Mouse (Mus musculus): ENCODE measurements at regions not wholly inside any gene's neighbourhood (a gene's known extent, or its start where the extent isn't known, plus 50 kb on each side); places are given as distances from the start of the nearest gene placed in this dataset.
A peak's percentile ranks its signal among the peaks of the same experiment; 100 is the strongest.

- H3K27ac ChIP-seq: 0 out of 2 replicates have a peak overlapping the region, but pooled peaks have one; percentile 7
- H3K4me3 ChIP-seq: peak overlapping the region; percentile 54
- WGBS: 10% methylated on average over 13 of the region's 13 CpGs
- peak overlapping the region; percentile 55 for H3K9ac ChIP-seq
- peaks cover 12% of the 10 kb centered on the region for H3K4me1 ChIP-seq (replicated peaks)
- no peaks in the 10 kb centered on the region for H3K36me3 ChIP-seq
- H3K9me3 ChIP-seq (replicated peaks): no peaks in the 10 kb centered on the region
- ATAC-seq (replicated peaks; ENCODE audit: insufficient number of reproducible peaks, insufficient read depth, low FRiP score, low read depth): peak; percentile 60
- H3K27me3 ChIP-seq: no peaks in the 10 kb centered on the region
- peak overlapping the region; percentile 89 for H3K4me2 ChIP-seq
These were observed 2512.8 kb upstream of the 5930422O12Rik start for GRCm38 (mm10) chr8:30915601-30916171.

GRCm38 (mm10) chr8:30916184-30916751 lies 2512.2 kb upstream of the 5930422O12Rik start:
- no peaks in the 10 kb centered on the region for H3K36me3 ChIP-seq
- peaks cover 12% of the 10 kb centered on the region for H3K4me1 ChIP-seq (replicated peaks)
- peak overlapping the region; percentile 55 for H3K9ac ChIP-seq
- WGBS: 7% methylated on average over 12 of the region's 12 CpGs
- no peaks in the 10 kb centered on the region for H3K27me3 ChIP-seq
- H3K27ac ChIP-seq: 0 out of 2 replicates have a peak overlapping the region, but pooled peaks have one; percentile 7
- H3K9me3 ChIP-seq (replicated peaks): no peaks in the 10 kb centered on the region
- ATAC-seq (replicated peaks; ENCODE audit: insufficient number of reproducible peaks, insufficient read depth, low FRiP score, low read depth): no peak
- peak overlapping the region; percentile 54 for H3K4me3 ChIP-seq
- H3K4me2 ChIP-seq: peak overlapping the region; percentile 89

GRCm38 (mm10) chr8:30921451-30921850 lies 2507.1 kb upstream of the 5930422O12Rik start:
- Histone ChIP-seq H3K4me2 (no peak overlapping the region), H3K27ac (no peak overlapping the region), H3K9me3 (replicated peaks) (no peaks in the 10 kb centered on the region), H3K27me3 (0 out of 2 replicates have a peak, but pooled peaks cover 3% of the 10 kb centered on the region), H3K9ac (no peak overlapping the region), H3K36me3 (no peaks in the 10 kb centered on the region), H3K4me3 (no peak overlapping the region), H3K4me1 (replicated peaks) (0 out of 2 replicates have a peak, but pooled peaks cover 2% of the 10 kb centered on the region)
- WGBS: 83% methylated on average over 12 of the region's 12 CpGs
- ATAC-seq (replicated peaks; ENCODE audit: insufficient number of reproducible peaks, insufficient read depth, low FRiP score, low read depth): no peak

DNA sequence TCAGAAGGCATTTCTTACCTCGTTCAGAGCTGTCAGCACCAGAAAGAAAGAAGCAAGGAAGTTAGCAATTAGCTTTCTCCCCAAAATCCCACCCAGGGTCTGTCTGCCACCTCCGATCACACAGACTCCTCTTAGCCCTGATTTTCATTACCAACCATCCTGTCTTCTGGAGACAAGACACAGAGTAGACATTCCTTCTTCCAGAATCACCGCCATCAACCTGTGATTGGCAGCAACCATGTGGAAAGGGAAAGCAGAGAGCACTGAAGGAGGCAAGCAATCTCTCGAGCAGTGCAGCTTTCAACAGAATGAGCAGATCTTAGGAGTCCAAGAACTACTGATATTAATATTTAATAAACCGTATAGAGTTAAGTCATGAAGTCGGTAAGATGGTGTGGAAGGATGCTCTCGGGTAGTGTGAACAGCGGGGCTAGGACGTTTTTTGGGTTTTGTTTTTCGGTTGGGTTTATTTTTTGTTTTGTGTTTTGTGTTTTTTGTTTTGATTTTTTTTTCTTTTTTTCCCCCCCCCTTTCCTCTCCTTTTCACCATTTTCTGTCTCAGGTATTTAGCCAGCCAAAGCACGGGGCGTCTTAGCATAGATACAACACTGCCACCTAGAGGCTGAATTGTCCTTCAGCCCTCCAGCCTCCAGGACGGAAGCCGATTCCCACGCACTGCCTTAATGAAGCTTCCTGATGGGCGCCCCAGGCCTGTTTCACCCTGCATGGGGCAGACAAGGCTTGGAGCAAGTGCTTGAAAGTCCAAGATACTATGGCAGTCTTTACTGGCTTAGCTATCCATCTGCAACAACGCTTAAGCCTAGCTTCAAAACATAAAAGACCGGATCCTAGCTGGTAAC lies 2505.0 kb upstream of the 5930422O12Rik start:
- Histone ChIP-seq H3K9ac (no peak overlapping the region), H3K27ac (no peak overlapping the region), H3K27me3 (0 out of 2 replicates have a peak, but pooled peaks cover 3% of the 10 kb centered on the region), H3K4me1 (replicated peaks) (0 out of 2 replicates have a peak, but pooled peaks cover 2% of the 10 kb centered on the region), H3K4me3 (no peak overlapping the region), H3K4me2 (peak overlapping the region; percentile 26; the same call in 1 of the 2 replicates), H3K36me3 (no peaks in the 10 kb centered on the region), H3K9me3 (replicated peaks) (no peaks in the 10 kb centered on the region)
- ATAC-seq (replicated peaks; ENCODE audit: insufficient number of reproducible peaks, insufficient read depth, low FRiP score, low read depth): 0 out of 2 replicates have a peak, but pooled peaks have one; percentile 35
- 30% methylated on average over 18 of the region's 18 CpGs for WGBS

DNA sequence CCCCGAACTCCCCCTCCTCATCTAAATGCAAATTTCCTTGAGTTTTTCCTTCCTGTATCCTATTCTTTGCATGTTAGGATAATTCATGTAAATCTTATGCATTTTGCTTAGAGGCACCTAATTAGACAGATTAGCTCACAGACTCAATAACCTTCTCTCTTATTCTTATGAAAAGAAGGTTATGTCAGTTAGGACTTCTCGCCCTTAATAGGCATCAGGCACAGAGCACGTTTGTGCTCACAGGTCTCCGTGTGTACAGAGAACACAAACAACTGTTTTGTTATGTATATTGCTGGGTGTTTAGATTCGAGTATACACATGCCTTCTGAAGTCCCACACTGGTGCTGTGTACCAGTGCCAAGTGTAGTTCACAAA lies 2504.4 kb upstream of the 5930422O12Rik start:
- H3K9ac ChIP-seq: no peak overlapping the region
- H3K4me3 ChIP-seq: no peak overlapping the region
- peak overlapping the region; percentile 26; the same call in 1 of the 2 replicates for H3K4me2 ChIP-seq
- H3K9me3 ChIP-seq (replicated peaks): no peaks in the 10 kb centered on the region
- H3K4me1 ChIP-seq (replicated peaks): 0 out of 2 replicates have a peak, but pooled peaks cover 2% of the 10 kb centered on the region
- no peak overlapping the region for H3K27ac ChIP-seq
- no peak for ATAC-seq (replicated peaks; ENCODE audit: insufficient number of reproducible peaks, insufficient read depth, low FRiP score, low read depth)
- 45% methylated on average over 5 of the region's 5 CpGs for WGBS
- 0 out of 2 replicates have a peak, but pooled peaks cover 3% of the 10 kb centered on the region for H3K27me3 ChIP-seq
- H3K36me3 ChIP-seq: no peaks in the 10 kb centered on the region

- ATAC-seq (replicated peaks; ENCODE audit: insufficient number of reproducible peaks, insufficient read depth, low FRiP score, low read depth): no peak
- H3K36me3 ChIP-seq: no peaks in the 10 kb centered on the region
- H3K9ac ChIP-seq: no peak overlapping the region
- H3K4me3 ChIP-seq: no peak overlapping the region
- 67% methylated on average over 6 of the region's 6 CpGs for WGBS
- H3K9me3 ChIP-seq (replicated peaks): no peaks in the 10 kb centered on the region
- H3K27me3 ChIP-seq: 0 out of 2 replicates have a peak, but pooled peaks cover 3% of the 10 kb centered on the region
- no peak overlapping the region for H3K4me2 ChIP-seq
- 0 out of 2 replicates have a peak, but pooled peaks cover 2% of the 10 kb centered on the region for H3K4me1 ChIP-seq (replicated peaks)
- H3K27ac ChIP-seq: no peak overlapping the region
These were observed 2503.9 kb upstream of the 5930422O12Rik start for GRCm38 (mm10) chr8:30924656-30925055.

DNA sequence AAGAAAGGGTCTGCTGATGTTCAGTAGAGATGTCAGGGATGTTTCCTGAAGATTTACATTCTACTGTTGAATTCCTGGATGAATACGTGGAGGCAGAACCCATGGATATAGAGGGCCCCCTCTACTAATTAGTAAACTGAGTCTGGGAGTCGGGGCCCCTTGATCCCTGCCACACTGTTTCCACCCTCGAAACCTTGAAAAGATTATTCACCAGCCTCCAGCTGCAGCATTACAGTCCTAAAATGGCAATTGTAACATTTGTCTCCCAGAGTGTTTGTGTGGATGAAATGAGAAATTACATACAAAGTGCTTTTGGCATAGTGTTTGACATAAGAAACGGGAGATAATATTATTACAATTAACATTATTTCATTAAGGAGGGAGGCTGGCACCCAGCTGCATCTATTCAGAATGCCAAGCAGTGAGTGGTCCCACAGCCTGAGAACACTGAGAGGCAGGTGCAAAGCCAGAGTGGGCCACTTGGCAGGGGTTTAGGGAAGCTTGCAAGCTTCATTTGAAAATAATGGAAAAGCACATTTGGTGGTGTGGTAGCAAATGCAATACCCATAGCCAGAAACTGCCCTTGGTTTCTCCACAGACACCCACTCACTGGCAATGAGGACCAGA lies 2490.9 kb upstream of the 5930422O12Rik start:
- ATAC-seq (replicated peaks; ENCODE audit: insufficient number of reproducible peaks, insufficient read depth, low FRiP score, low read depth): no peak
- no peaks in the 10 kb centered on the region for H3K4me1 ChIP-seq (replicated peaks)

GRCm38 (mm10) chr8:30940901-30941300 lies 2487.6 kb upstream of the 5930422O12Rik start:
- no peaks in the 10 kb centered on the region for H3K4me1 ChIP-seq (replicated peaks)
- H3K27me3 ChIP-seq: no peaks in the 10 kb centered on the region
- H3K9ac ChIP-seq: no peak overlapping the region
- no peaks in the 10 kb centered on the region for H3K9me3 ChIP-seq (replicated peaks)
- 28% methylated on average over 4 of the region's 4 CpGs for WGBS
- H3K4me3 ChIP-seq: no peak overlapping the region
- H3K27ac ChIP-seq: no peak overlapping the region
- no peak for ATAC-seq (replicated peaks; ENCODE audit: insufficient number of reproducible peaks, insufficient read depth, low FRiP score, low read depth)
- no peak overlapping the region for H3K4me2 ChIP-seq
- H3K36me3 ChIP-seq: no peaks in the 10 kb centered on the region

More for the DNA sequence above, 2490.9 kb upstream of the 5930422O12Rik start:
- Histone ChIP-seq H3K9me3 (replicated peaks) (no peaks in the 10 kb centered on the region), H3K4me3 (no peak overlapping the region), H3K4me2 (no peak overlapping the region), H3K36me3 (no peaks in the 10 kb centered on the region), H3K27me3 (no peaks in the 10 kb centered on the region), H3K27ac (no peak overlapping the region), H3K9ac (no peak overlapping the region)
- WGBS: 79% methylated on average over 4 of the region's 4 CpGs

DNA sequence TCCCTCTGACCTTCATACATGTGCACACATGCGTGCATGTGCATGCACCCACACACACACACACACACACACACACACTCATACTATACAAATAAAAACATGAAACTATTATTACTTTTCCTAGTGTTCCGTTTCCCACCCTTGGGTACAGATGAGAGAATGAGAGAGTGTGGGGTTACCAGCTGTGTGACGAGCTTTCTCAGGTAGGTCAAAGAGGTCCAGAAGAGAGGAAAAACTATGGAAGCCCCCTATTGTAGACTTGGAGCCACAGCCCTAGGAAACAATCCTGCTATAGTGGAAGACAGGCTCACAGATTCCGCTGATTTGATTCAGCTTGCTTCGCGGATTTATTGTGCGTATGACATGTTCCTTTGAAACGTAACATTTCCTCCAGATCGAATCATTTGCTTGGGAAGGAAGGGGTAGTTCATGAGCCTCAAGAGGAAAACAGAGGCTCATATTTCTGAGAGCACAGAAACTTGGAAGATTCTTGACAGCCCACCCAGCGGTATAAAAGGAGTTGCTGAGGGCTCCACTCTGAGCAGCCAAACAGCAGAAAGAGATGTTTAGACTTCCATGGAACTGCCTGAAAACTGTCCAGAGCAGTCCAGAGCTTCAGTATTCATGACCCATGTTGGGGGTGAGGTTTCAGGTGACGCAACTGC lies 2486.9 kb upstream of the 5930422O12Rik start:
- H3K4me3 ChIP-seq: no peak overlapping the region
- H3K36me3 ChIP-seq: no peaks in the 10 kb centered on the region
- WGBS: 79% methylated on average over 11 of the region's 11 CpGs
- H3K27ac ChIP-seq: no peak overlapping the region
- no peaks in the 10 kb centered on the region for H3K4me1 ChIP-seq (replicated peaks)
- no peak overlapping the region for H3K9ac ChIP-seq
- no peak for ATAC-seq (replicated peaks; ENCODE audit: insufficient number of reproducible peaks, insufficient read depth, low FRiP score, low read depth)
- H3K4me2 ChIP-seq: no peak overlapping the region
- H3K9me3 ChIP-seq (replicated peaks): no peaks in the 10 kb centered on the region
- no peaks in the 10 kb centered on the region for H3K27me3 ChIP-seq

GRCm38 (mm10) chr8:30946154-30947065 lies 2482.1 kb upstream of the 5930422O12Rik start:
- H3K27me3 ChIP-seq: no peaks in the 10 kb centered on the region
- no peaks in the 10 kb centered on the region for H3K4me1 ChIP-seq (replicated peaks)
- no peak overlapping the region for H3K9ac ChIP-seq
- WGBS: 68% methylated on average over 10 of the region's 10 CpGs
- no peak for ATAC-seq (replicated peaks; ENCODE audit: insufficient number of reproducible peaks, insufficient read depth, low FRiP score, low read depth)
- H3K4me2 ChIP-seq: no peak overlapping the region
- no peak overlapping the region for H3K4me3 ChIP-seq
- H3K9me3 ChIP-seq (replicated peaks): no peaks in the 10 kb centered on the region
- no peaks in the 10 kb centered on the region for H3K36me3 ChIP-seq
- no peak overlapping the region for H3K27ac ChIP-seq

Measured in heart, embryonic 15.5 days (tissue).